ENCODE assay signal across 21 mouse cellular contexts in the genomic region with DNA sequence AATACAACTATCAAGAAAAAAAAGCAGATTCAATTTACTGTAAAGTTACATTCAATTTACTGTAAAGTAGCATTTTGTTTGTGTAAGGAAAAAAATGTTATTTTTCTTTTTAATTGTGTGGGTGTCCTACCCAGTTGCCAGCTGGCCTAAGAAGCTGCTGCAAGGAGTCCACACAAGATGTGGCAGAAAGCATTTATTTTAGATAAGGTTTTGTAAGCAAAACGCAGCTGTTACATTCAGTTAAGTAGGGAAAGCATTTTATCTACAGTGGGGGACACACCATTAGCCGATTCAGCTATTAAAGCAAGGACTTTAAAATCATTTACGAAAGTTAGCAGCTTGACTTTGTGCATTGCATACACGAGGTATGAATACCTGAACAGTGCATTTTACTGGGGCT.
A peak's percentile ranks its signal among the peaks of the same experiment; 100 is the strongest.
DNase-seq lines count a peak whose midpoint lies in the region; ATAC-seq and TF ChIP-seq lines count a peak whose summit lies in the region.
"Had no signal": no experiment of that assay in that cellular context is flagged by ENCODE, and none has a peak within 500 bp of the region (broad histone marks: within the 10 kb centered on the region; RNA-seq: fewer than 3 reads in every experiment).

No protein-coding gene starts in this region.

- 41% methylated on average over 4 of the region's 4 CpGs for WGBS in heart, embryonic 13.5 days
- WGBS in kidney, embryonic 14.5 days, result 69% methylated on average over 4 of the region's 4 CpGs
- WGBS in lung, postnatal 0 days, result 40% methylated on average over 4 of the region's 4 CpGs
- WGBS in hindbrain, embryonic 12.5 days, result 88% methylated on average over 4 of the region's 4 CpGs

- H3K4me1 ChIP-seq in heart, embryonic 13.5 days, result peaks cover 27% of the 10 kb centered on the region
- no peaks in the 10 kb centered on the region for H3K4me1 ChIP-seq in kidney, embryonic 14.5 days (ENCODE audit: control insufficient read depth, insufficient read depth, low read length)
- no peaks in the 10 kb centered on the region for H3K4me1 ChIP-seq in lung, postnatal 0 days (ENCODE audit: insufficient read depth, low read depth, low read length)
- no peaks in the 10 kb centered on the region for H3K4me1 ChIP-seq in hindbrain, embryonic 12.5 days
- H3K4me1 ChIP-seq: liver, embryonic 12.5 days had no signal

- no peak for TF ChIP-seq POLR2A in myocyte (IDR thresholded peaks at IDR 0.05; ENCODE audit: insufficient read length, low read depth)

- H3K4me3 ChIP-seq in heart, embryonic 13.5 days, result no peak overlapping the region
- no peak overlapping the region for H3K4me3 ChIP-seq in kidney, embryonic 14.5 days (ENCODE audit: low read length)
- no peak overlapping the region for H3K4me3 ChIP-seq in lung, postnatal 0 days (ENCODE audit: low read depth, low read length)
- H3K4me3 ChIP-seq in myocyte, result no peak overlapping the region
- H3K4me3 ChIP-seq in hindbrain, embryonic 12.5 days, result no peak overlapping the region
- H3K4me3 ChIP-seq: liver, embryonic 12.5 days had no signal

- H3K36me3 ChIP-seq in heart, embryonic 13.5 days, result no peaks in the 10 kb centered on the region
- H3K36me3 ChIP-seq in kidney, embryonic 14.5 days (ENCODE audit: control insufficient read depth, insufficient read depth, low read length), result no peaks in the 10 kb centered on the region
- H3K36me3 ChIP-seq in lung, postnatal 0 days (ENCODE audit: insufficient read depth, low read length), result no peaks in the 10 kb centered on the region
- no peaks in the 10 kb centered on the region for H3K36me3 ChIP-seq in myocyte (ENCODE audit: control insufficient read depth, insufficient read depth)
- H3K36me3 ChIP-seq in hindbrain, embryonic 12.5 days, result no peaks in the 10 kb centered on the region
- H3K36me3 ChIP-seq: G1E; liver, embryonic 12.5 days had no signal

- no peak for DNase-seq in heart, adult 9 months (ENCODE audit: low spot score in 2 of 2)
- DNase-seq in kidney, postnatal 4 days, result no peak
- DNase-seq in lung, postnatal 0 days (ENCODE audit: low spot score), result no peak
- DNase-seq in lung, adult 18-20 months, result no peak
- DNase-seq: adrenal gland, adult 8-10 months; cerebellum, adult 8-10 months; cerebellum, postnatal 25 days; kidney, adult 9 months; kidney, postnatal 36 days; layer of hippocampus, postnatal 36 days; liver, postnatal 0 days; spleen, adult 18-20 months; thymus, postnatal 14 days had no signal

- H3K4me2 ChIP-seq in heart, embryonic 13.5 days, result peak overlapping the region; percentile 33; the same call in 1 of the 2 replicates
- no peak overlapping the region for H3K4me2 ChIP-seq in kidney, embryonic 14.5 days (replicated peaks; ENCODE audit: low read depth, low read length)
- 0 out of 2 replicates have a peak overlapping the region, but pooled peaks have one; percentile 2 for H3K4me2 ChIP-seq in lung, postnatal 0 days (replicated peaks; ENCODE audit: low read depth, low read length)
- peak overlapping the region; percentile 77 for H3K4me2 ChIP-seq in myocyte (ENCODE audit: low read depth)
- H3K4me2 ChIP-seq in hindbrain, embryonic 12.5 days (replicated peaks), result no peak overlapping the region
- H3K4me2 ChIP-seq: hindbrain, embryonic 14.5 days; liver, embryonic 12.5 days had no signal

- no peaks in the 10 kb centered on the region for H3K27me3 ChIP-seq in heart, embryonic 13.5 days (replicated peaks)
- no peaks in the 10 kb centered on the region for H3K27me3 ChIP-seq in kidney, embryonic 14.5 days (ENCODE audit: control insufficient read depth, insufficient read depth, low read length)
- H3K27me3 ChIP-seq in lung, postnatal 0 days (replicated peaks; ENCODE audit: insufficient read depth, low read length), result no peaks in the 10 kb centered on the region
- H3K27me3 ChIP-seq in myocyte (ENCODE audit: control insufficient read depth, insufficient read depth, insufficient read length), result no peaks in the 10 kb centered on the region
- no peaks in the 10 kb centered on the region for H3K27me3 ChIP-seq in hindbrain, embryonic 12.5 days
- H3K27me3 ChIP-seq: liver, embryonic 12.5 days had no signal

- no peak for TF ChIP-seq CTCF in lung, postnatal 0 days (IDR thresholded peaks at IDR 0.05)

- no peak for ATAC-seq in heart, embryonic 13.5 days (ENCODE audit: extremely low read depth, insufficient number of reproducible peaks, low FRiP score, low TSS enrichment)
- no peak for ATAC-seq in kidney, embryonic 14.5 days (ENCODE audit: low FRiP score, low TSS enrichment)
- no peak for ATAC-seq in lung, postnatal 0 days
- no peak for ATAC-seq in hindbrain, embryonic 12.5 days (ENCODE audit: low FRiP score)
- ATAC-seq: intestine, postnatal 0 days had no signal

- H3K9ac ChIP-seq in heart, embryonic 13.5 days, result no peak overlapping the region
- no peak overlapping the region for H3K9ac ChIP-seq in kidney, embryonic 14.5 days (ENCODE audit: low read depth, low read length)
- no peak overlapping the region for H3K9ac ChIP-seq in lung, postnatal 0 days (replicated peaks; ENCODE audit: low read depth)
- H3K9ac ChIP-seq in hindbrain, embryonic 12.5 days, result no peak overlapping the region
- H3K9ac ChIP-seq: hindbrain, embryonic 14.5 days; liver, embryonic 12.5 days; liver, postnatal 0 days had no signal

- no peaks in the 10 kb centered on the region for H3K79me2 ChIP-seq in myocyte (ENCODE audit: control insufficient read depth, insufficient read depth)

- peak overlapping the region; percentile 73 for H3K27ac ChIP-seq in heart, embryonic 13.5 days (replicated peaks)
- H3K27ac ChIP-seq in kidney, embryonic 14.5 days (ENCODE audit: low read depth, low read length), result peak overlapping the region; percentile 0; the same call in 1 of the 2 replicates
- H3K27ac ChIP-seq in lung, postnatal 0 days (ENCODE audit: low read length), result no peak overlapping the region
- no peak overlapping the region for H3K27ac ChIP-seq in hindbrain, embryonic 12.5 days
- H3K27ac ChIP-seq: hindbrain, embryonic 14.5 days; liver, embryonic 12.5 days had no signal

- TF ChIP-seq EP300 in lung, postnatal 0 days (IDR thresholded peaks at IDR 0.05), result no peak

- no peak overlapping the region for H3ac ChIP-seq in myocyte (ENCODE audit: control insufficient read depth, insufficient read length)

- H3K9me3 ChIP-seq in heart, embryonic 13.5 days, result no peaks in the 10 kb centered on the region
- no peaks in the 10 kb centered on the region for H3K9me3 ChIP-seq in kidney, embryonic 14.5 days (ENCODE audit: control insufficient read depth, low read length)
- H3K9me3 ChIP-seq in lung, postnatal 0 days (ENCODE audit: low read length), result no peaks in the 10 kb centered on the region
- H3K9me3 ChIP-seq in hindbrain, embryonic 12.5 days (replicated peaks), result no peaks in the 10 kb centered on the region
- H3K9me3 ChIP-seq: G1E; liver, embryonic 12.5 days had no signal

TF ChIP-seq in myocyte, 11 proteins besides CTCF, POLR2A, EP300 and RAD21:
- TF ChIP-seq MAX (IDR thresholded peaks at IDR 0.05; ENCODE audit: low read depth), result no peak
- peak; percentile 22 for TF ChIP-seq TCF12 (IDR thresholded peaks at IDR 0.05; ENCODE audit: insufficient read depth, poor library complexity, severe bottlenecking)
- TF ChIP-seq MYOD1 (IDR thresholded peaks at IDR 0.05; ENCODE audit: control insufficient read depth in 1 of 3, insufficient read length in 2 of 3, low read depth in 2 of 3), result peak; percentile 10 to 54 (median 48)
- TF ChIP-seq POLR2AphosphoS2 (IDR thresholded peaks at IDR 0.05; ENCODE audit: insufficient read length, low read depth), result no peak

Comparison
In these comparisons a context has a peak if more than half of its experiments do, and no peak if none do; other contexts are left out.
1. H3K27ac ChIP-seq: peak in heart, embryonic 13.5 days (single experiment) and kidney, embryonic 14.5 days (single experiment); none in lung, postnatal 0 days (single experiment) and hindbrain, embryonic 12.5 days (single experiment).
2. H3K4me2 ChIP-seq: peak in heart, embryonic 13.5 days (single experiment), lung, postnatal 0 days (single experiment) and myocyte (single experiment); none in kidney, embryonic 14.5 days (single experiment) and hindbrain, embryonic 12.5 days (single experiment).